Mouse (Mus musculus) neural tube, embryonic 13.5 days (tissue): ENCODE data around the gene Txndc12. TPM values are rescaled to one million over a fixed set of nuclear protein-coding genes. Genes with fewer than 3 reads are reported as not detected.

Experiments used
- ATAC-seq: fragments of 200-750 bp; cut with Nextera tagmentation; 2 replicates; pipeline ENCODE4 v1.8.0; 2017; ENCODE audit warnings: low read depth, mild to moderate bottlenecking, moderate TSS enrichment, moderate library complexity
- H3K27ac ChIP-seq: fragments of 300-500 bp; sonication (generic); replicated peaks from 2 replicates; pipeline ENCODE4 v1.5.1; 2015; ENCODE audit warnings: moderate library complexity, mild to moderate bottlenecking, inconsistent platforms
- H3K27me3 ChIP-seq: fragments of 300-500 bp; sonication (generic); 2 replicates; pipeline ENCODE4 v1.6.1; 2015; ENCODE audit warnings: mild to moderate bottlenecking, inconsistent platforms
- H3K36me3 ChIP-seq: fragments of 300-500 bp; sonication (generic); 2 replicates; pipeline ENCODE4 v1.6.1; 2015; ENCODE audit warnings: mild to moderate bottlenecking, inconsistent platforms
- H3K4me1 ChIP-seq: fragments of 300-500 bp; sonication (generic); replicated peaks from 2 replicates; pipeline ENCODE4 v1.6.1; 2015; ENCODE audit warnings: inconsistent platforms
- H3K4me2 ChIP-seq: fragments of 300-500 bp; sonication (generic); 2 replicates; pipeline ENCODE4 v1.6.1; 2015; ENCODE audit warnings: inconsistent platforms, mild to moderate bottlenecking, moderate library complexity
- H3K4me3 ChIP-seq: fragments of 300-500 bp; sonication (generic); 2 replicates; pipeline ENCODE4 v1.5.1; 2015; ENCODE audit warnings: mild to moderate bottlenecking, inconsistent platforms
- H3K9ac ChIP-seq: fragments of 300-500 bp; sonication (generic); 2 replicates; pipeline ENCODE4 v1.6.1; 2015; ENCODE audit warnings: moderate library complexity, mild to moderate bottlenecking, inconsistent platforms
- H3K9me3 ChIP-seq: fragments of 300-500 bp; sonication (generic); 2 replicates; pipeline ENCODE4 v1.6.1; 2016; ENCODE audit warnings: inconsistent platforms
- WGBS: fragments of 180-500 bp; shearing (Covaris S2); methylation state at CpG from one replicate; pipeline ENCODE4 v1.1.7; 2015; 5-methylcytosine and 5-hydroxymethylcytosine counted together
- polyA plus RNA-seq: library from polyadenylated mRNA; unstranded; fragments of >200 nt; fragmentation: Nextera tagmentation; extraction: Ambion mirVana; gene quantifications from 2 replicates; pipeline ENCODE4 v1.2.1, GENCODE M21; 2015

Gene Txndc12
- polyA plus RNA-seq, 1 experiment from 2014 or later = 79.2 TPM

GRCm38 (mm10) chr4:108830698-108831097, 3.7 kb upstream of the Txndc12 start:
- Histone ChIP-seq H3K9me3 (no peaks in the 10 kb centered on the region), H3K4me2 (no peak overlapping the region), H3K36me3 (peaks cover 41% of the 10 kb centered on the region), H3K4me1 (peaks cover 28% of the 10 kb centered on the region), H3K9ac (no peak overlapping the region), H3K4me3 (no peak overlapping the region), H3K27me3 (no peaks in the 10 kb centered on the region), H3K27ac (no peak overlapping the region)
- WGBS = 90% methylated on average over 1 of the region's 1 CpGs
- ATAC-seq = no peak

GRCm38 (mm10) chr4:108832916-108833827, 1.2 kb upstream of the Txndc12 start, which contains the start of gene Btf3l4:
Gene Btf3l4 (minus strand): TSS chr4:108833614.
- Histone ChIP-seq H3K27ac (peak within 1 kb of the TSS; percentile 100), H3K4me3 (peak within 1 kb of the TSS; percentile 89), H3K27me3 (no peaks in the 10 kb centered on the region), H3K4me1 (peaks cover 46% of the 10 kb centered on the region), H3K9ac (peak within 1 kb of the TSS; percentile 97), H3K4me2 (peak within 1 kb of the TSS; percentile 76), H3K9me3 (no peaks in the 10 kb centered on the region), H3K36me3 (peaks cover 20% of the 10 kb centered on the region)
- ATAC-seq = peak; percentile 97
- WGBS = under 1% methylated on average over 66 of the region's 73 CpGs

DNA sequence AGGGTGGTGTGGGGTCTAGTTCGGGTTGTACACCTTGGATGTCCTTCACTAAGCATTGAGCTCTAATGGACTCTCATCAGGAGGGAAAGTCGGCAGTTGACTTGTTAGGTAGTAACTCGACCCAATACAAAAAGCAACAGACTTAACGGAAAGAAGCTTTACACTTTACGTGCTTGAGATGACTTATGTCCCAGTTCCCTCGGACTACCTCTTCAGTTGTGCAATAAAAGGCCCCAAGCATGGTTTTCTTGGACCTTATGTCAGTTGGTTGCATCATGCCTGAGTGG, 630 bp upstream of the Txndc12 start:
- peak overlapping the region; percentile 76 for H3K4me2 ChIP-seq
- peak overlapping the region; percentile 89 for H3K4me3 ChIP-seq
- H3K9ac ChIP-seq = peak overlapping the region; percentile 97
- H3K27me3 ChIP-seq = no peaks in the 10 kb centered on the region
- 0% methylated on average over 6 of the region's 6 CpGs for WGBS
- no peaks in the 10 kb centered on the region for H3K9me3 ChIP-seq
- peak overlapping the region; percentile 100 for H3K27ac ChIP-seq
- H3K4me1 ChIP-seq = peaks cover 51% of the 10 kb centered on the region
- H3K36me3 ChIP-seq = peaks cover 14% of the 10 kb centered on the region
- ATAC-seq = no peak

DNA sequence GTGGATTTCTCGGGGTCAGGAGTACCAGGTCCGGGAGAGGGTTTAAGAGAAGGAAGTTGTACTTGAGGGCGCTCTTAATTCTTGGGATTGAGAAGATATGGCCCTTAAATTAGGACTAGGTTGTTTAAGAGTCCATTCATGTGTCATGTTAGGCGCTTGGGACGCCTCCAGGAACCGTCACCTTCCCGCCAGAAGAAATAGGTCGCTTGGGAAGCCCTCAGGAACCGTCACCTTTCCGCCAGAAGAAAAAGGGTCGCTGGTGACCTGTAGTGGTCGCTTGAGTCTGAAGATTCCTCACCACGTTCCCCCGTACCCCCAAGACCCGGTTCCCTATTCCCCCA, 540 bp downstream of the Txndc12 start:
- ATAC-seq = no peak
- no peaks in the 10 kb centered on the region for H3K27me3 ChIP-seq
- peak overlapping the region; percentile 100 for H3K27ac ChIP-seq
- peaks cover 51% of the 10 kb centered on the region for H3K4me1 ChIP-seq
- H3K4me3 ChIP-seq = peak overlapping the region; percentile 89
- WGBS = under 1% methylated on average over 15 of the region's 15 CpGs
- H3K36me3 ChIP-seq = peaks cover 4% of the 10 kb centered on the region
- peak overlapping the region; percentile 97 for H3K9ac ChIP-seq
- no peaks in the 10 kb centered on the region for H3K9me3 ChIP-seq
- peak overlapping the region; percentile 76 for H3K4me2 ChIP-seq

DNA sequence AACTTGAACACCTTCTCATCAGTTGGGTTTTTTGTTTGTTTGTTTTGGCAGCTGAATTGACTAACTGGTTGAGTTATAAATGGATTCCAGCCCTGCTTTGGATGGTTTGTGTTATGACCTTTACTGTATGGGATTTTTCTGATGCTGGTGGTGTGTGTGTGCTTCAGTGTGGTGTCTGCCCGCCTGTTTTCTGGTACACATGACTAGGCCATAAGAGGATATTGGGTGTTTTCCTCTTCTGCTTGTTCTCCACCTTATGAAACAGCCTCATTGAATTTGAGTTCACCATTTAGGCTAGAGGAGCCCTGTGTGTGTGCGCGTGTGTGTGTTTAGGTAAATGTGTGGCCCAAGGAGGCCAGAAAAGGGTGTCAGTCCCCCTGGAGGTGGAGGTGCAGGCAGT, 1.1 kb downstream of the Txndc12 start:
- peak overlapping the region; percentile 76 for H3K4me2 ChIP-seq
- H3K36me3 ChIP-seq = peaks cover 3% of the 10 kb centered on the region; the same call in 1 of the 2 replicates
- no peaks in the 10 kb centered on the region for H3K9me3 ChIP-seq
- peak overlapping the region; percentile 89 for H3K4me3 ChIP-seq
- peaks cover 48% of the 10 kb centered on the region for H3K4me1 ChIP-seq
- no peaks in the 10 kb centered on the region for H3K27me3 ChIP-seq
- ATAC-seq = no peak
- WGBS = 74% methylated on average over 3 of the region's 3 CpGs
- H3K27ac ChIP-seq = peak overlapping the region; percentile 100; the same call in 1 of the 2 replicates
- H3K9ac ChIP-seq = peak overlapping the region; percentile 97

GRCm38 (mm10) chr4:108838031-108838430, 3.6 kb downstream of the Txndc12 start:
- Histone ChIP-seq H3K9me3 (no peaks in the 10 kb centered on the region), H3K4me2 (no peak overlapping the region), H3K27me3 (no peaks in the 10 kb centered on the region), H3K4me3 (no peak overlapping the region), H3K27ac (no peak overlapping the region), H3K4me1 (peaks cover 31% of the 10 kb centered on the region), H3K9ac (no peak overlapping the region), H3K36me3 (peaks cover 8% of the 10 kb centered on the region; the same call in 1 of the 2 replicates)
- WGBS = 88% methylated on average over 4 of the region's 4 CpGs
- ATAC-seq = no peak

DNA sequence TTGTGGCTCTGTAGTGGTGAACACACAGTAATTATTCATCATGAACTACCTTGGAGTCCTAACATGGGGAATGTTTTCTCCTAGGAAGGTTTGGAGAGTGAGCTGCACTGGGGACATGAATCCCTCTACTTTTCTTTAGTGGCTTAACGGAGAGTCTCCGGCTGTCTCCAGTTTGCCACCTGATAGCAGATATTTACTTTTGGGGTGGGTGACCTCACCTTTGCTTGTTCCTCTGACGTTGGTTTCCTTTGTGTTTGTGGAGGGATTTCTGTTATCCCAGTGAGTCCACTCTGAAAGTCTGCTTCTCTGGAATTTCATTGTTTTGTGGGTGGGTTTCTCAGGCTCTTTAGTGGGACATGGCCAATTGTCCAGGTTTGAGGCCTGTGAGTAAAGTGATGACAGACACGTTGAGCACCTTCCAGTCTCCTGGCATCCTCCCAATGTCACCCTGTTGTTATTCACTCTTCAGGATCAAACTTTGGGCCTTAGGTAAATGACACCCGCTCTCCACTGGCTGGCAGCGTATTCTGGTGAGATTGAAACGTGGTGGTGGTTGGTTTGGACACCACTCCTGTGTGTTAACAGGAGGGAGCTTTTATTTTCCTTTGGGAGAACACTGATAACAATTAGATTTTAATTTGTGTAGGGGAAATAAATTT, 7.6 kb downstream of the Txndc12 start:
- H3K4me3 ChIP-seq = no peak overlapping the region
- WGBS = 92% methylated on average over 7 of the region's 7 CpGs
- ATAC-seq = no peak
- no peak overlapping the region for H3K4me2 ChIP-seq
- no peak overlapping the region for H3K27ac ChIP-seq
- no peaks in the 10 kb centered on the region for H3K9me3 ChIP-seq
- peaks cover 22% of the 10 kb centered on the region for H3K4me1 ChIP-seq
- H3K36me3 ChIP-seq = peaks cover 8% of the 10 kb centered on the region; the same call in 1 of the 2 replicates
- no peak overlapping the region for H3K9ac ChIP-seq
- no peaks in the 10 kb centered on the region for H3K27me3 ChIP-seq

GRCm38 (mm10) chr4:108843336-108843735, 8.9 kb downstream of the Txndc12 start:
- no peak for ATAC-seq
- no peaks in the 10 kb centered on the region for H3K9me3 ChIP-seq

DNA sequence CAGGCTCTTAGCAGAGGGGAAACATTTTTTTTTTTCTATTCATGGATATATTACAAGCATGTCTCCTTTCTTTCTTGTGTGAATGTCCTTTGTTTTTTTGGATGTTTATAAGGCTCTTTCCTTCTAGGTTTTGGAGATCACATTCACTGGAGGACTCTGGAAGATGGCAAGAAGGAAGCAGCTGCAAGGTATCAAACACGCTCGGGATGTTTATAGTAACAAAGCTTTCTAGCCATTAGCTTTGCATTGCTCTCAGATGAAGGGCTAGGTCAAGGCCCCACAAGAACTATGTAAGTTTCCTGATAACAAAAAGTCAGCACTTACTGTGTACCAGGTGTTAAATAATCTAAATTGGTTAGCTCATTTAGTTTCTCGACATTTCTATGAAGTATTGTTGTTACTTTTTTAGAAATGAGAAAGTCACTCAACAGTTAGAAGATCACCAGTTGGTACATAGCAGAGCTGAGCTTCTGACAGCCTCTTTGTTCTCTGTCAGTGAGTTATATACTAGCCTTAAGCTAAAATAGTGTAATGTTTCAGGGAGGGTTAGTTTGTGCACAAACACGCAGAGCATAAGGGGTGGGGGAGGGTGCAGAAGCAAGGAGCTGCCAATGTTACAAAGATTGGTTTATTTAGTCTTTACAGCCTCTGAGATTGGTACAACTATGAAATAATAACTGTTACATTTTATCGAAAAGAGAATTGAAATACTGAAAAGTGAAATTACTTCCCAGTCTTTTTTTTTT, 11.6 kb downstream of the Txndc12 start:
- peaks cover 37% of the 10 kb centered on the region for H3K4me1 ChIP-seq
- H3K27ac ChIP-seq = no peak overlapping the region
- no peaks in the 10 kb centered on the region for H3K36me3 ChIP-seq
- no peaks in the 10 kb centered on the region for H3K27me3 ChIP-seq
- WGBS = 79% methylated on average over 5 of the region's 5 CpGs
- H3K9ac ChIP-seq = no peak overlapping the region
- no peak for ATAC-seq
- no peak overlapping the region for H3K4me2 ChIP-seq
- no peaks in the 10 kb centered on the region for H3K9me3 ChIP-seq
- no peak overlapping the region for H3K4me3 ChIP-seq

More at GRCm38 (mm10) chr4:108843336-108843735, 8.9 kb downstream of the Txndc12 start:
- Histone ChIP-seq H3K27me3 (no peaks in the 10 kb centered on the region), H3K4me2 (no peak overlapping the region), H3K4me1 (peaks cover 18% of the 10 kb centered on the region), H3K36me3 (peaks cover 8% of the 10 kb centered on the region; the same call in 1 of the 2 replicates), H3K4me3 (no peak overlapping the region), H3K27ac (no peak overlapping the region), H3K9ac (no peak overlapping the region)

DNA sequence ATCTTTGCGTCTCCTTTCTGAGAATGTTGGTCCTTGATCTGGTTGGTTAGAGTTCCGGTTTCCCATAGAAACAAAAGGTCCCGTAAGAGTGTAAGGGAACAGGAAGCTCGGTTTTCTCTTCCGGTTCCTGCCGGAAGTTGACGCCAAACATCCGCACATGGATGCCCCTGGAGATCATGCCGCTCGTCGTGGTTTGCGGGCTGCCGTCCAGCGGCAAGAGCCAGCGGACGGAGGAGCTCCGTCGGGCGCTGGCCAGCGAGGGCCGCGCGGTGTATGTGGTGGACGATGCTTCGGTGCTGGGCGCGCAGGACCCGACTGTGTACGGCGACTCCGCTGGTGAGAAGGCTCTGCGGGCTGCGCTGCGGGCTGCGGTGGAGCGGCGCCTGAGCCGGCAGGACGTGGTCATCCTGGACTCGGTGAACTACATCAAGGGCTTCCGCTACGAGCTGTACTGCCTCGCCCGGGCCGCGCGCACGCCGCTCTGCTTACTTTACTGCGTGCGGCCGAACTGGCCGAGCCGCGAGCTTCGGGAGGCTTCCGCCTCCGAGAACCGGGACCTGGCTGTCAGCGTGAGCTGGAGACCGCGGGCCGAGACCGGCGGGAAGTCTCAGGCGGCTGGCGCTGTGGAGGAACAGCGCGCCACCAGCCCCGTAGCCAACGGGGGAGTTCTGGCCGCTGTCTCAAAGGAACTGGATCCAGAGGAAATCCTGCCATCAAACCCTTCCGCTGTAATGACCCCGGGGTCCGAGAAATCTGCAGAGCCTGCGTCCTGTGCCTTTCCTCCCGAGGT, 13.5 kb downstream of the Txndc12 start, which contains the start of gene Kti12:
TSS of gene Kti12 (plus strand) at position 71 of the 790 bp plus-strand sequence.
- Histone ChIP-seq H3K27me3 (no peaks in the 10 kb centered on the region), H3K27ac (peak within 1 kb of the TSS; percentile 88), H3K4me1 (peaks cover 43% of the 10 kb centered on the region), H3K36me3 (peaks cover 3% of the 10 kb centered on the region; the same call in 1 of the 2 replicates), H3K9ac (peak within 1 kb of the TSS; percentile 87), H3K4me2 (peak within 1 kb of the TSS; percentile 99), H3K9me3 (no peaks in the 10 kb centered on the region), H3K4me3 (peak within 1 kb of the TSS; percentile 95)
- under 1% methylated on average over 77 of the region's 77 CpGs for WGBS
- peak; percentile 91 for ATAC-seq

DNA sequence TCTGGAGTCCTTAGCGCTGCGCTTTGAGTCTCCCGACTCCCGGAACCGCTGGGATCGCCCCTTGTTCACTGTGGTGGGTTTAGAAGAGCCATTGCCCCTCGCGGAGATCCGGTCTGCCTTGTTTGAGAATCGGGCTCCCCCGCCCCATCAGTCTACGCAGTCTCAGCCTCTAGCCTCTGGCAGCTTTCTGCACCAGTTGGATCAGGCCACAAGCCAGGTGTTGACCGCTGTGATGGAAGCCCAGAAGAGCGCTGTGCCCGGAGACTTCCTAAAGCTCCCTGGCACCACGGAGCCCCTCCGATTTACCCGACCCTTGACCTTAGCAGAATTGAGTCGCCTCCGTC, 14.1 kb downstream of the Txndc12 start, which contains the start of gene A730015C16Rik:
TSS of gene A730015C16Rik (minus strand) at position 115 of the 344 bp plus-strand sequence.
- Histone ChIP-seq H3K9ac (peak within 1 kb of the TSS; percentile 87), H3K36me3 (peaks cover 8% of the 10 kb centered on the region), H3K27me3 (no peaks in the 10 kb centered on the region), H3K27ac (peak within 1 kb of the TSS; percentile 88), H3K4me3 (peak within 1 kb of the TSS; percentile 95), H3K9me3 (no peaks in the 10 kb centered on the region), H3K4me2 (peak within 1 kb of the TSS; percentile 99), H3K4me1 (peaks cover 37% of the 10 kb centered on the region)
- WGBS = 14% methylated on average over 20 of the region's 20 CpGs
- peak; percentile 45; the same call in 1 of the 2 replicates for ATAC-seq
